23 mouse cellular contexts compared by ENCODE assay signal in the genomic region with DNA sequence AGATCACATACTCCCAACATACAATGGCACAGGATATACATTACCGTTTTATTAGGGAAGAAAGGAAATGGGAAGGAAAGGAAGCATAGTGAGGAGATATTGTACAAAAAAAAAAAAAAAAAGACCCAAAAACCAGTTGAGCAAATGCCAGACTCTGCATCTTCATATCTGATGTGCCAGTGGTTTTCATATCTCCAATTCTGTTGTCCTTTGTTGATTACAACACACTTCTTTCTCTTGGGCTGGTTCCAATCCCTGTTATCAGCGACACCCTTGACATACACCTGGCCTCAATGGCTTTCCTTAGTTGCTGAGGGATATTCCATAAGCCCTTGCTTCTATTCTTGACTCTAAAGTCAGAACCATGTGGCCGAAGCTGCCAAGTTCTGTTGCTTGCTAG. TPM values are rescaled to one million over a fixed set of nuclear protein-coding genes. Genes with fewer than 3 reads are reported as not detected.
A peak's percentile ranks its signal among the peaks of the same experiment; 100 is the strongest.
DNase-seq lines count a peak whose midpoint lies in the region; ATAC-seq and TF ChIP-seq lines count a peak whose summit lies in the region.
"Had no signal": no experiment of that assay in that cellular context is flagged by ENCODE, and none has a peak within 500 bp of the region (broad histone marks: within the 10 kb centered on the region; RNA-seq: fewer than 3 reads in every experiment).

No protein-coding gene starts in this region.

- H3K27me3 ChIP-seq in liver, postnatal 0 days (ENCODE audit: insufficient read depth, low read length) = no peaks in the 10 kb centered on the region
- H3K27me3 ChIP-seq in liver, embryonic 12.5 days (replicated peaks) = no peaks in the 10 kb centered on the region
- H3K27me3 ChIP-seq in MEL (ENCODE audit: control insufficient read depth in 1 of 2, insufficient read depth in 2 of 2, low read length in 2 of 2) = no peaks in the 10 kb centered on the region
- H3K27me3 ChIP-seq: CH12.LX; embryonic facial prominence, embryonic 12.5 days; forebrain, embryonic 13.5 days; forebrain, embryonic 15.5 days had no signal

- H3K9me3 ChIP-seq in liver, postnatal 0 days (ENCODE audit: low read length) = no peaks in the 10 kb centered on the region
- H3K9me3 ChIP-seq in liver, embryonic 12.5 days (replicated peaks) = no peaks in the 10 kb centered on the region
- H3K9me3 ChIP-seq in MEL (replicated peaks; ENCODE audit: insufficient read depth, low read length) = no peaks in the 10 kb centered on the region

- peaks cover 3% of the 10 kb centered on the region; the same call in 1 of the 2 replicates for H3K4me1 ChIP-seq in liver, postnatal 0 days (ENCODE audit: insufficient read depth)
- 0 out of 2 replicates have a peak, but pooled peaks cover 1% of the 10 kb centered on the region for H3K4me1 ChIP-seq in liver, embryonic 12.5 days
- H3K4me1 ChIP-seq in MEL (ENCODE audit: control insufficient read depth in 1 of 2, insufficient read depth in 2 of 2, low read length in 2 of 2) = peaks cover 9 to 12% of the 10 kb centered on the region in 2 experiments
- H3K4me1 ChIP-seq: forebrain, embryonic 13.5 days; forebrain, embryonic 15.5 days had no signal

- TF ChIP-seq CTCF in liver, postnatal 0 days (IDR thresholded peaks at IDR 0.05; ENCODE audit: low read depth) = no peak
- TF ChIP-seq CTCF in MEL (IDR thresholded peaks at IDR 0.05 in 2 of 3, conservative IDR thresholded peaks at IDR 0.05 in 1 of 3; ENCODE audit: control insufficient read depth in 1 of 3, insufficient read depth in 1 of 3, low read depth in 2 of 3, low read length in 3 of 3, poor library complexity in 1 of 3, severe bottlenecking in 1 of 3) = no peak

- no peak for ATAC-seq in liver, postnatal 0 days
- ATAC-seq in liver, embryonic 12.5 days = no peak
- peak; percentile 59; the same call in 1 of the 2 replicates for ATAC-seq in megakaryocyte-erythroid progenitor cell, adult 5-6 weeks (replicated peaks; ENCODE audit: low FRiP score, low TSS enrichment, poor library complexity, severe bottlenecking)
- ATAC-seq: CD4-positive, CD25-positive, alpha-beta regulatory T cell, adult 4 months; forebrain, embryonic 13.5 days; forebrain, embryonic 15.5 days; forebrain, postnatal 0 days had no signal

- H3K9ac ChIP-seq in liver, postnatal 0 days (replicated peaks) = no peak overlapping the region
- no peak overlapping the region for H3K9ac ChIP-seq in liver, embryonic 12.5 days
- H3K9ac ChIP-seq in MEL (ENCODE audit: control insufficient read depth, low read depth, low read length, poor library complexity, severe bottlenecking) = no peak overlapping the region
- H3K9ac ChIP-seq: embryonic facial prominence, embryonic 12.5 days; forebrain, embryonic 13.5 days; forebrain, embryonic 15.5 days; forebrain, postnatal 0 days had no signal

- H3K36me3 ChIP-seq in liver, postnatal 0 days (replicated peaks; ENCODE audit: insufficient read depth, low read length) = no peaks in the 10 kb centered on the region
- no peaks in the 10 kb centered on the region for H3K36me3 ChIP-seq in liver, embryonic 12.5 days
- H3K36me3 ChIP-seq in MEL (ENCODE audit: control insufficient read depth in 1 of 2, insufficient read depth in 2 of 2, low read length in 2 of 2) = peaks cover 0 to 17% of the 10 kb centered on the region in 2 experiments; a peak in 2 of 4 replicates
- H3K36me3 ChIP-seq: embryonic facial prominence, embryonic 10.5 days; embryonic facial prominence, embryonic 12.5 days; forebrain, embryonic 15.5 days; G1E had no signal

- H3K79me2 ChIP-seq in MEL (ENCODE audit: control insufficient read depth, insufficient read depth, low read length, poor library complexity) = no peaks in the 10 kb centered on the region

- TF ChIP-seq RAD21 in MEL (IDR thresholded peaks at IDR 0.05; ENCODE audit: low read depth, low read length) = no peak

- WGBS in liver, postnatal 0 days (ENCODE audit: insufficient replicate concordance) = 73% methylated on average over 3 of the region's 3 CpGs
- WGBS in liver, embryonic 12.5 days (ENCODE audit: insufficient replicate concordance) = 68% methylated on average over 3 of the region's 3 CpGs

- no peak for TF ChIP-seq POLR2A in MEL (IDR thresholded peaks at IDR 0.05; ENCODE audit: control insufficient read depth in 1 of 2, insufficient read depth in 1 of 2, low read depth in 1 of 2, low read length in 2 of 2, poor library complexity in 1 of 2)

- DNase-seq in liver, postnatal 0 days = no peak
- peak; percentile 44 for DNase-seq in MEL (ENCODE audit: low read depth, low spot score)
- no peak for DNase-seq in thymus, postnatal 10 days (ENCODE audit: low spot score in 2 of 2)
- DNase-seq in lung, postnatal 36 days = no peak
- DNase-seq: adrenal gland, adult 2 months; adrenal gland, postnatal 10 days; adrenal gland, postnatal 25 days; B cell, adult 2 months; cerebellum, adult 11 months; cerebellum, adult 2 months; cerebellum, adult 9-10 months; cerebellum, postnatal 10 days; cerebellum, postnatal 25 days; forebrain, postnatal 0 days had no signal

- no peak overlapping the region for H3K27ac ChIP-seq in liver, postnatal 0 days (ENCODE audit: low read depth)
- H3K27ac ChIP-seq in liver, embryonic 12.5 days = no peak overlapping the region
- no peak overlapping the region for H3K27ac ChIP-seq in MEL (ENCODE audit: control insufficient read depth, low read depth, low read length)
- H3K27ac ChIP-seq: embryonic facial prominence, embryonic 10.5 days; embryonic facial prominence, embryonic 12.5 days; forebrain, embryonic 13.5 days; forebrain, embryonic 15.5 days had no signal

- no peak overlapping the region for H3K4me3 ChIP-seq in liver, postnatal 0 days (ENCODE audit: low read depth, low read length)
- H3K4me3 ChIP-seq in liver, embryonic 12.5 days = no peak overlapping the region
- no peak overlapping the region for H3K4me3 ChIP-seq in MEL (ENCODE audit: control insufficient read depth in 1 of 2, insufficient read depth in 1 of 2, low read depth in 2 of 2, low read length in 2 of 2)
- H3K4me3 ChIP-seq: embryonic facial prominence, embryonic 10.5 days; embryonic facial prominence, embryonic 12.5 days; forebrain, embryonic 13.5 days; forebrain, embryonic 15.5 days had no signal

- no peak overlapping the region for H3K4me2 ChIP-seq in liver, postnatal 0 days (ENCODE audit: low read depth, low read length)
- no peak overlapping the region for H3K4me2 ChIP-seq in liver, embryonic 12.5 days
- H3K4me2 ChIP-seq: embryonic facial prominence, embryonic 12.5 days; forebrain, embryonic 13.5 days; forebrain, embryonic 15.5 days had no signal

- peak; percentile 42; the same call in 1 of the 2 replicates for TF ChIP-seq EP300 in liver, postnatal 0 days (IDR thresholded peaks at IDR 0.05; ENCODE audit: low read depth)
- TF ChIP-seq EP300 in MEL (IDR thresholded peaks at IDR 0.05; ENCODE audit: low read depth in 1 of 2, low read length in 2 of 2) = peak; percentile 88 to 91

TF ChIP-seq in MEL, 35 proteins besides CTCF, POLR2A, EP300 and RAD21:
- TF ChIP-seq MXI1 (IDR thresholded peaks at IDR 0.05; ENCODE audit: low read depth, low read length) = peak; percentile 30; the same call in 1 of the 2 replicates
- no peak for TF ChIP-seq ELF1 (IDR thresholded peaks at IDR 0.05; ENCODE audit: low read depth, low read length)
- no peak for TF ChIP-seq NELFE (IDR thresholded peaks at IDR 0.05; ENCODE audit: low read depth, low read length)
- peak; percentile 90 for TF ChIP-seq TCF12 (IDR thresholded peaks at IDR 0.05; ENCODE audit: low read depth, low read length)
- peak; percentile 89 for TF ChIP-seq ETS1 (IDR thresholded peaks at IDR 0.05; ENCODE audit: low read depth, low read length)
- TF ChIP-seq ZNF384 (IDR thresholded peaks at IDR 0.05; ENCODE audit: low read depth, low read length) = peak; percentile 95
- TF ChIP-seq GATA1 (IDR thresholded peaks at IDR 0.05; ENCODE audit: low read depth, low read length) = peak; percentile 93
- TF ChIP-seq MAX (IDR thresholded peaks at IDR 0.05; ENCODE audit: low read length) = no peak
- peak; percentile 87 for TF ChIP-seq RCOR1 (IDR thresholded peaks at IDR 0.05; ENCODE audit: low read depth, low read length)
- TF ChIP-seq SIN3A (IDR thresholded peaks at IDR 0.05; ENCODE audit: low read length) = peak; percentile 59; the same call in 1 of the 2 replicates
TF ChIP-seq in MEL: peak in this region for 7.

RNA-seq across cellular contexts. Expression of a gene that starts 41.4 kb away (rescaled TPM):
- polyA plus RNA-seq in liver, postnatal 0 days (2015; fragmentation: Nextera tagmentation; extraction: Ambion mirVana) = 63.5 and 65.7 TPM in 2 replicates
- polyA plus RNA-seq in liver, embryonic 12.5 days (2016; fragmentation: Nextera tagmentation; extraction: Ambion mirVana) = 91.2 and 105 TPM in 2 replicates
- total RNA-seq in MEL (2012; rRNA removed) = 7.1 and 8.4 TPM in 2 replicates
- 10 to 100 TPM; 39.7 to 72.2 TPM for polyA plus RNA-seq in MEL (2012; ENCODE audit: insufficient read depth in 1 of 2, insufficient read length in 2 of 2, low read depth in 1 of 2, low replicate concordance in 2 of 2, missing spikeins in 1 of 2)
- 101 and 120 TPM in 2 replicates for total RNA-seq in megakaryocyte-erythroid progenitor cell, adult 5-6 weeks (2014; fragmentation: Nextera tagmentation)
- total RNA-seq in megakaryocyte-erythroid progenitor cell, adult 5-6 weeks (2017) = 34.4 and 37.4 TPM in 2 replicates
